Mouse (Mus musculus): ENCODE measurements around the gene Rpa2.
A peak's percentile ranks its signal among the peaks of the same experiment; 100 is the strongest.
"Not testable (repeated sequence)": the region's sequence is repeated elsewhere in the genome, so short reads cannot be mapped to it uniquely, and the experiment has no call there.

Rpa2 gene

DNA sequence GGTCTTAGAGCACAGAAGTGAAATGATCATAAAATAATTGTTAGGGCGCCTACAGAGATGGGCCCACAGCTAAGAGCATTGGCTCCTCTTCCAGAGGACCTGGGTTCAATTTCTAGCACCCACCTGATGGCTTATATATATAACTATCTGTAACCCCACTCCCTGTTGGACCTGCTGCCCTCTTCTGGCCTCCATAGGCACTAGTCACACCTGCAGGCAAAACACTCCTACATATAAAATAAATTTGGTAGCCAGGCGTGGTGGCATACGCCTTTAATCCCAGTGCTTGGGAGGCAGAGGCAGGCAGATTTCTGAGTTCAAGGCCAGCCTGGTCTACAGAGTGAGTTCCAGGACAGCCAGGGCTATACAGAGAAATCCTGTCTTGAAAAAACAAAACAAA, 5.0 kb upstream of the Rpa2 start:
- DNase-seq: not testable (repeated sequence)

DNA sequence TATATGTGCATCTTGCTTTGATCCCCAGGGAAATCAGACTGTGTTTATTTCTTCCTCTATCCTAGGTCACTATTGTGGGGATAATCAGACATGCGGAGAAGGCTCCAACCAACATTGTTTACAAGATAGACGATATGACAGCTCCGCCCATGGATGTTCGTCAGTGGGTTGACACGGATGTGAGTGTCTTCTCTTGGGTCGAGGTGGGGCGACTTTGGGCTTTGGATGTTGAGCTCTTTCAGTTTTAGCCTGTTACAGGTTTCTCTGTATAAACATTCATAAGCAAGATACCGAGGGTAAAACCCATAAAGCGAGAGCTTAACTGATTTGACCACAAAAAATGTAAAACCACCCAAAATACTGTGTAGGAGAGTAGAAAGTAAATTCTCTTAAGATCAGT, 3.6 kb downstream of the Rpa2 start:
- DNase-seq: no peak

DNA sequence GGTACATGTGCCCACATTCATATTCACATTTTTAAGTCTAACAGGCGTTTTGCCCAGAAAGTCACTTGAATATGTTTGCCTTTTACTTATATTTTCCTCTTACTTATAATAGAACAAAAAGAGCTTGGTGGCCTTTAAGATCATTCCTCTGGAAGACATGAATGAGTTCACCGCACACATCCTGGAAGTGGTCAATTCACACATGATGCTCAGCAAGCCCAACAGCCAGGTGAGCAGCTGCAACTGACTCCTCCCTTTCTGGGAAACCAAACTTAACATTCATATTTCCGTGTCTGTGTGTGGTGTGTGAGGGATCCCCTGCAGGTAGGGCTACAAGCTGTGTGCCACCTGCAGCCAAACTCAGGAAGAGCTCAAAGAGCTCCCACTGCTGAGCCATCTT, 6.8 kb downstream of the Rpa2 start:
- DNase-seq: no peak

DNA sequence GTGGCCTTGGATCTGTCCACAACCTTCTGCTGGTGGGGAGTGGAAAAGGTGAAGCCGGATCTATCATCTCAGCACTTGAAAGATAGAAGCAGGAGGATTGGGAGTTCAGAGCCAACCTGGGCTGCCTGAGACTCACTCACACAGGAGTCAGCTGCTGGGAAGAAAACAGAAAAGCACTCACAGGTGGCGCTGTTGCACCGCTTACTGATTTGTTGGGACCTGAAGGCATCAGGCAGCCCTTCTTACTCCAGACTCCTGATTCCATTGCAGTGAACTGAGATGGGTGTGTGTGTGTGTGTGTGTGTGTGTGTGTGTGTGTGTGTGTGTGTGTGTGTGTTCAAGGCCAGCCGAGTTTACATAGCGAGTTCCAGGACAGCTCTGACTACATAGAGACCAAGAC, 8.6 kb downstream of the Rpa2 start:
- DNase-seq: peak; percentile 11

DNA sequence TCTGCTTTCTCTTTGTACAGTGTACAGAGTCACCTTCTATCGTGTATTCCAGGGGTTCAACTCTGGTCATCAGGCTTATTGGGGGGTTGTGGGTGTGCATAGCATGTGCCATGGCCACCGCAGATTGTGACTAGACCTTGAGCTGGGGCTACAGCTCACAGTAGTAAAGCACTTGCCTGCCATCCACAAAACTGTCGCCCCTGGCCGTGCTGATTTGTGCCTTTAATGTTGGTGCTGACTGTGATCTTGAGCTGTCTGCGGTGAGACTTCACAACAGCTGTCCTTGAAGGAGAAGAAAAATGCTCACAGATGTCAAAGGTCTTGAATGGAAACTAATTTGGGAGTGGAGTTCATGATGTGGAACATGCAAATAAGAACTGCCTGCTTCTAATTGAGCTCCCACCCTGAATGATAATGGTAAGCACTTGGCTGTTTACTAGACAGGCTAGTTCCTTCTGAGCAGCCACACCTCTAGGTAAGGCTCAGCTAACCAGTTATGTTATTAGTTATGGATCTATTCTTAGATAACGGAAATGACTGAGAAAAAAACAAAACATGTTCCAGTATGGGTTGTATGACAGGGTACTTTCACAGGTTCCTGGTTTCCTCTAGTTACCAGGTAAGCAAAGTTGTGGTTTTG, 10.6 kb downstream of the Rpa2 start:
- DNase-seq: no peak

DNA sequence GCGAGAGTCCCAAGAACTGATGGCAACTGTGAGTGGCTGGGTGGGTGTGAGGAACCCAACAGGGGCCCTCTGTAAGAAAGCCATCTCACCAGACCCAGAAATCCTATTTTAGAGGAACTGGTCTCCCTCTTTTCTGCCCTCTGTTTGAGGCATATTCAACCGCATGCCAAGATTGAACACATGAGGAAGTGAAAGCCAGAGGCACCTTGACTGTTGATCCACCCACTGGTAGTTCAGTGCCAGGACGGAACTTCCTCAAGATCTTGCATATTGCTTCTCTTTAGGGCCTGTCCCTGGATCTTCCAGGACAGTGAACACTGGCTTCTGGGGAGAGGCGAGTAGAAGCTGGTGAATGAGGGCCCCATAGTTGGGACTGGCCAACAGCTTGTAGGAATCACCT, 12.2 kb downstream of the Rpa2 start:
- DNase-seq: no peak

DNA sequence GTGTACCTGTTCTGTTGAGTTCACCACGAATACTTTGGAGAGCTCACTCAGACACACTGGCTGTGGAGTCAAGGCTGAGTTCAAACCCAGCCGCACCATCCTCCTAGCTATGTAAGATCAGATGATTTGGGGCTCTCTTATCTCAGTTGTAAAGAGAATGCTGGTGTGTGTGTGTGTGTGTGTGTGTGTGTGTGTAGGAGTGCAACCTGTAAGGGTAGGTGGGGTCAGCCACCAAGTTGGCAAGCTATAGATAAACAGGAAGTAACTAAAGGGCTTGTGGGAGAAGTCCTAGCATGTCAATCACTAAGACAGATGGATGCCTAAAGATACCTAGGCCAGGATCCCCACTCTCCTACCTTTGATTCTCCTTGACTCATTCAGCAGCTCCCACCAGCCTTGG, 15.6 kb downstream of the Rpa2 start:
- no peak for DNase-seq

DNA sequence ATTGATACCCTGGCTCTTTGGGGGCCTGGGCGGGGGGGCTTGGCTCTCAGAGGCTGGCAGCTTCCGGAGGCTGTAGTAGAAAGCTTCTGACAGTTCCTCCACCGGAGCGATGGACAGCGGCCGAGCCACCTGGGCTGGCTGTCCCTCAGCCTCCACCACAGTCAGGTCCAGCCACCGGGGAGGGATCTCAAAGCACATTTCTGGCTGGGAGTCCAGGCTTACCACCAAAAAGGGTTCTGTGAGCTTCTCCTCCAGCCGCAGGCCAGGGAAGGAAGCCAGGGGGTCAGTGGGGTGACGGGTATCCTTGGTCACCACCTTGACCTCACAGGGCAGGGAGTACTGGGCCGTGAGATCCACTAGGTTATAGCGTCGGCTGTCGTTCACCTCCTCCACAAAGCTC, 17.1 kb downstream of the Rpa2 start:
- DNase-seq: no peak

DNA sequence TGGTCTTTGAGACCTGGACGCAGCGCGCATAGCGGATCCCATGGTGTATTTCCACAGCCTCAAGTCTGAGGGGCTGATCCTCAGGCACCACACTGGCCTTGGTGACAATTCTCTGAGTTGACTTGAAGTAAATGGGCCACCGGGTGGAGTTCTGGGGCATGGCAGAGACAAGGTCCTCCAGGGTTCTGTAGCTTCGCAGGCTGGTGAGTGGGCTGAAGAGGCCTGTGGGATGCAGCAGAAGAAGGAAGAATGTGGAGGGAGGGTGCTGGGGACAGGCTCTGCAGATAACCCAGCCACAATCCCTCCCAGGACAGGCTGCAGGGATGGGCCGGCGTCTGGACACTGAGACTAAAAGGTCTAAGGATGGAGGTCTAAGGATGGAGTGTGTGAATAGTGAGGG, 21.6 kb downstream of the Rpa2 start:
- DNase-seq: no peak

DNA sequence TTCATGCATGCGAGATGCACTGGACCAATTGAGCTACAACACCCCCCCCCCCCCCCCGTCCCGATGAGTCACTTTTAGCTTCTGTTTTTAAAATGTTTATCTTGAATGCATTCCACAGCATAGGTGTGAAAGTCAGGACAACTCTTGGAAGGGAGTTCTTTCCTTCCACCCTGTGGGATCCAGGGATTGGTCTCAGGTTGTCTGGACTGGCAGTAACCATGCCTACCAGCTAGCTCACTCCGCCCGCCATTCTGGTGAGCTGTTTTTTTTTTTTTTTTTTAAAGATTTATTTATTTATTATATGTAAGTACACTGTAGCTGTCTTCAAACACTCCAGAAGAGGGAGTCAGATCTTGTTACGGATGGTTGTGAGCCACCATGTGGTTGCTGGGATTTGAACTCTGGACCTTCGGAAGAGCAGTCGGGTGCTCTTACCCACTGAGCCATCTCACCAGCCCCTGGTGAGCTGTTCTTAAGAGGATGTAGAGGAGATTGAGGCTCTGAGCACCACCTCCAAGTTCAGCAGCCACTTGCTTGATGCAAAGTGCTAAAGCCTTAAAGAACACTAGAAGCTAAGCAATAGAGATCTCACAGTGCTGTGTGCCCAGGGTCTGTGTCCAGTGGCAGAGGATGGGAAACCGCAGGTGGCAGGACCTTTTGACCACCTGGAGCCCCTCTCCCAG, 25.3 kb downstream of the Rpa2 start:
- DNase-seq: not testable (repeated sequence)

DNA sequence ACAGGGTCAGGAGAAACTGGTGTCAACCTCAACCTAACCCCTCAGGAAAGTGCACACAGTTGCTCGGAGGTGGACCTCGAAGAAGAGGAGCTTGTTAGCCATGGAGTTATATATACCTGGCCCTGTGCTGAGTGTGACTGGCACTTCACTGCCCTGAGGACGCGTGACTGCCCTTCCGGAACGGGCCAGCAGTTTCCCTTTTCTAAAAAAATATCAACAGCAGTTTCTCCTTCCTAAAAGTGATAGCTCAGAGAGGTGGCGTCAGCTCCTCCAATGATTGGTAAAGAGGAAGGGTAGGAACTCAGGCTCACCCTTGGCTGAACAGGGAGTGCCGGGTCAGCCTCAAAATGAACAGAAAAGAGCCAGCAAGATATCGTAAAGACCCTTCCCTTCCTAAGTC, 25.9 kb downstream of the Rpa2 start:
- DNase-seq: no peak

DNA sequence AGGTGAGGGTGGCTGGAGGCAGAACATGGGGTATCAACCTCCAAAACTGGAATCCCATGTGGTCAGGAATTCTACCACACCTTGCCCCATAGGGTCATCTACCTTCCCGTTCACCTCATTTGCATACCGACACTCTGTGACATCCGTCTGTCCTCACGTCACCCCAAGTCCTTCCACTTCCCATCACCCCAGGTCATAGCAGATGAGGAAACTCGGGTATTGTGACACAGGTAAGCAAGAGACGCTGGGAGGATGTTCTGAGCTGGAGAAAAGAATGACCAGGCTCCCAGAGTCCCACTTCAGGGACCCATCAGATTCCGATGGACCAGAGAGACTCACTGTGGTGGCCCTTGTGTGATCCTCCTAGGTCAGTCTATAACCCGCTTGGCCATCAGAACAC, 26.6 kb downstream of the Rpa2 start:
- no peak for DNase-seq

DNA sequence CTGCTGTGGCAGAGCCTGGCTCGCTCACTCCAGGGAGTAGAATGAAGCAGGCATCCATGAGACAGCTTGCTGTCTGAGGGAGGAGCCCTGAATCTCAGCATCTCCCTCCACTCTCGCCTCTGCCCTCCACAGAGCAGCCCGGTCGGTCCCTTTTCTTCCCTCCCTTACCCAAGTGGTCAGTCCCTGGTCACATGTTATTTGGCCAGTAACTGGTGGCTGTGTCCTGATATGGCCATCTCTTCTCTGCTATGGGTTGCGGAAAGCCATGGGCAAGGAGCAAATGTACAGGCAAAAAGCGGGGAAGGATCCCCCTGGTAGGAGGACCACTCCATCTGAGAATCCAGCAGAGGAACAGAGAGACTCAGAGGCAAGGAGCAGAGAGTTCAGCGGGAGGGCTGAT, 27.0 kb downstream of the Rpa2 start:
- DNase-seq: no peak

DNA sequence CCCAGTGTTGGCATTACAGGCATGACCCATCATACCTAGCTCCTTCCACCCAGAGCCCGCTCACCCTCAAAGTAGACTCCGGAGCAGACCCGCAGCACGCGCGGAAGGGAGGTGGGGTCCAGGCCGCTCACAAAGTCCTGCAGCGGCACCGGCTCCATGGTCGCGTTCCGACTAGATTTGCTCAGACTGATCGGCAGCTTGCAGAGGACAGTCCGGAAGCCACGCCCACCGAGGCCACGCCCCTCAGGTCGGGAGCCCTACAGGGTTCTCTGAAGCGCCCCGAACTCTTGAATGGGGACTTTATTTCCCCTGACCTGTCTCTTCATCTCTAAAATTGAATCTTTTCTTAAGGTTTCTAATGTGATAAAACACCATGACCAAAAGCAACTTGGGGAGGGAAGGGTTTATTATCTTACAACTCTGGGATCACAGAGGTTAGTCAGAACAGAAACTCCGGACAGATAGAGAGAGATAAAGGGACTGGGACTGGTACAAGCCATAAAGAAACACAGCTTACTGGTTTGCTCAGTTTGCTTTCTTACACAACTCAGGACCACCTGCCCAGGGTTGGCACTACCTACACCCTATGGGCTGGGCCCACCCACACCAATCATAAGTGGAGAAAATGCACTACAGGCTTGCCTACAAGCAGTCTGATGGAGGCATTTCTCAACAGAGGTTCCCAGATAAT, 28.2 kb downstream of the Rpa2 start, which contains the start of gene Themis2:
Gene Themis2 (minus strand): TSS at position 192 of the 691 bp plus-strand sequence.
- peak; percentile 3 for DNase-seq

DNA sequence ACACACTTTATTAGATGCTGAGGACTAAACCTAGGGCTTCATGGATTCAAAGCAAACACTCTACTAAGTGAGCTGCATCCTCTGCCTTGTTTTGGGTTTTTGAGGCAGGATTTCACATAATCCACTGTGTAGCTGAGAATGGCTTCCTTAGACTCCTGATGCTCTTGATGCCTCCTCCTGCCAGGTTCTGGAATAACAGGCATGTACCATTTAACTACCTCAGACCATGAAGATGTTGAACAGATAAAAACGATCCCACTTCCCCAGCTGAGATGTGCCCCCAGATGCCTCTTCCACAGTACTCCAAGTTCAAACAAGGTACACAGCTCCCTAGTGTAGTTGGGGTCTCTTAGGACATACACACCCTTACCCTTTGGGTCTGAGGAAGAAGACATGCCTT, 29.3 kb downstream of the Rpa2 start:
- no peak for DNase-seq

DNA sequence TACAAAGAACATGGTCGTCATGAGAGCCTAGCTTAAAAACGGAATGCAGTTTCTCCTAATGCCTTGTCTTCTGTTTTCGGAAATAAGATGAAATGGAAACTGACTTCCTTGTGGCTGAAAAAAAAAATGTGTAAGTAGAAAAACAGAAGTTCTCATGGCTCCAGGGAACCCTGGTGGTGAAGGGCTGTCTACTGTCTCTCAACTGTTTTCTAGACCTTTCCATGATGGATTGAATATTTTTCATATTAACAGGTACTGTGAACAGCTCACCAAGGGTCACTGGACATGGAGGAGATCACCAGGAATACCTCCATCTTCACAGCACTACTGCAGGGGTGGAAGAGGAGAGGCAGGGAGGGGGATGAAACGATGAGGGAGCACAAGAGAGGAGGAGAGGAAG, 29.9 kb downstream of the Rpa2 start:
- DNase-seq: no peak

DNA sequence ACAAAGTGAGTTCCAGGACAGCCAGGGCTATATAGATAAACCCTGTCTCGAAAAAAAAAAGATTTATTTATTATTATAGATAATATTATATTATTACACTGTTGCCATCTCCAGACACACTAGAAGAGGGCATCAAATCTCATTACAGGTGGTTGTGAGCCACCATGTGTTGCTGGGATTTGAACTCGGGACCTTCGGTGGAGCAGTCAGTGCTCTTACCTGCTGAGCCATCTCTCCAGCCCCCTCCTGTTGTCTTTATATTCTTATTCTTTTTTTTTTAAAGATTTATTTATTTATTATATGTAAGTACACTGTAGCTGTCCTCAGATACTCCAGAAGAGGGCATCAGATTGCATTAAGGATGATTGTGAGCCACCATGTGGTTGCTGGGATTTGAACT, 30.5 kb downstream of the Rpa2 start:
- DNase-seq: not testable (repeated sequence)

DNA sequence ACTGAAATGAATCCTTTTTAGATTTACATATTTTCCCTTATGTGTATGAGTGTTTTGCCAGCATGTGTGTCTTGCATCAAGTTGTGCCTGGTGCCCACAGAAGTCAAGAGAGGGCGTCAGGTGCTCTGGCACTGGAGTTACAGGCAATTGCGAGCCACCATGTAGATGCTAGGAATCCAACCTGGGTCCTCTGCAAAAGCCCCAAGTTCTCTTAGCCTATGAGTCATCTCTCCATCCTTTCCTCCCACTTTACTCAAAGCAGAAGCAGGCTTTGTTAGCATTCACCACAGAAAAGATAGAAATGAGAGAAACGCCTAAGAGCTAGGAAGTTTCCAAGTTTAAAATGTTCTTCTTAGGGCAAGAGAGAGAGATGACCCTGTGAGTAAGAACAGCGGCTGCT, 31.7 kb downstream of the Rpa2 start:
- DNase-seq: no peak

DNA sequence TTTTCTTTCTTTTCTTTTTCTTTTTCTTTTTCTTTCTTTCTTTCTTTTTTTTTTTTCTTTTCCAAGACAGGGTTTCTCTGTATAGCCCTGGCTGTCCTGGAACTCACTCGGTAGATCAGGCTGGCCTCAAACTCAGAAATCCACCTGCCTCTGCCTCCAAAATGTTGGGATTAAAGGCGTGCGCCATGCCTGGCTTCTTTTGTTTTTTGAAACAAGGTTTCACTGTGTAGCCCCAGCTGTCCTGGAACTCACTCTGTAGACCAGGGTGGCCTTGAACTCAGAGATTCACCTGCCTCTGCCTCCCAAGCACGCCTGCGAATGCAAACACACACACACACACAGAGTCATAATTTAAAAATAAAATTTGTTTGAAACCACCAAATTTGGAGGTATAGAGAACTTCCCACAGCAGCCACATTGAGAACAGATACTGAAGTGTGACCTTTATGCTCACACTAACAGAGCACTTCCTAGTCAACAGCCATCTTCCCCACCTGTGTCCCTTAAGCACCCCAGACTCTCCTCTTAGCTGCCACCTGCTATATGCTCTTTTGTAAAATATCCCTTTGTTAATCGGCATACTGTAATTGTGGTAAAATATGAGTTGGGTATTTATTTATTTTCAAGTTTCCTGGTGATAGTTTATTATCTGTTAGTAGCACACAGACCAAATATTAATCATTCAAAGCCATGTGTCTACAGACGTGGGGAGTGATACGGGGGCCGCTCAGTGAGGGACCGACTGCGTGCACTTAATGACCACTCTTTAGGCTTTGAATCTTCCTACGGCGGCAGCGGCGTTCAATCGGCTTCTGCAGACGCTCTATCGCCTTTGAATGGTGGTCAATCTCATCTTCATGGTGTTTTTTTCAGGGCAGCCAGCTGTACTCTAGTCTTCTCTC, 33.3 kb downstream of the Rpa2 start:
- DNase-seq: no peak

DNA sequence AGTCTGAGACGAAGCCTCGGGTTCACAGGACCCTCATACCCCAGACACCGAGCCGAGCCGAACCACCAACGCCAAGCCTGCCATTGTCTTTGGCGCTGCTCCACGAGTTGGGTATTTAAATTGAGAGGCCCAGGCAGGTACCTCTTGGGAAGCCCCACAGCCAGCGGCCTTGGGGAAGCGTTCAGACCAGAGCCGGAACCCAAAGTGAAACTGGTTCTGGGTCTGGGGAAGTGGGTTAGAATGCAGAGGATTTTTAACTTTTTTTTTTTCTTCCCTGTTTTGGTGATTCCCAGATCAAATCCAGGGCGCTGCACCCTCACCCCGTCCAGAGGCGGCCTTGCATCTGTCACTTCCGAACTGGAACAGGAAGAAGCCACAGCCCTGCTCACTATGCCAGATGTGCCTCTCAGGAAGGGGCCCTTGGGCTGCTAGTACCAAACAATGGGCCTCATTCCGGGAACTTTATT, 34.1 kb downstream of the Rpa2 start:
- no peak for DNase-seq

DNA sequence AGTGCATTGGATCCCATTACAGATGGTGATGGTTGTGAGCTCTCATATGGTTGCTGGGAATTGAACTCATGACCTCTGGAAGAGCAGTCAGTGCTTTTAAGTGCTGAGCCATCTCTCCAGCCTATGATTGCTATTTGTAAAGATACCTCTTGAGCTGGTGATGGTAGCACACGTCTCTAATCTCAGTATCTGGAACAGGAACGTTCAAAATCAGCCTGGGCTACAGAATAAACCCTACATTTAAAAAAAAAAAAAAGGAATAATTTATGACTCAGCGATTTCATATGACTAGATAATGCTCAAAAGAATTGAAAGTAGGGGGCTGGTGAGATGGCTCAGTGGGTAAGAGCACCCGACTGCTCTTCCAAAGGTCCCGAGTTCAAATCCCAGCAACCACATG, 35.1 kb downstream of the Rpa2 start:
- DNase-seq: no peak

DNA sequence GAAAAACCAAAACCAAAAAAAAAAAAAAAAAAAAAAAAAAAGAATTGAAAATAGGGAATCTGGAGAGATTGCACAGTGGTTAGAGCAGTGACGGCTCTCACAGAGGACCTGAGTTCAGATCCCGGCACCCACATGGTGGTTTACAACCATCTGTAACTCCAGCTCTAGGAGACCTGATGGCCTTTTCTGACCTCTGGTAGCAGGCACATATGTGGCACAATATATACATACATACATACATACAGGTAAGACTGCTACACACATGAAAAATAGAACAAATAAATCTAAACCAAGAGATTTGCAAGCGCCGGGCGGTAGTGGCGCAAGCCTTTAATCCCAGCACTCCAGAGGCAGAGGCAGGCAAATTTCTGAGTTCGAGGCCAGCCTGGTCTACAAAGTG, 35.7 kb downstream of the Rpa2 start:
- no peak for DNase-seq

DNA sequence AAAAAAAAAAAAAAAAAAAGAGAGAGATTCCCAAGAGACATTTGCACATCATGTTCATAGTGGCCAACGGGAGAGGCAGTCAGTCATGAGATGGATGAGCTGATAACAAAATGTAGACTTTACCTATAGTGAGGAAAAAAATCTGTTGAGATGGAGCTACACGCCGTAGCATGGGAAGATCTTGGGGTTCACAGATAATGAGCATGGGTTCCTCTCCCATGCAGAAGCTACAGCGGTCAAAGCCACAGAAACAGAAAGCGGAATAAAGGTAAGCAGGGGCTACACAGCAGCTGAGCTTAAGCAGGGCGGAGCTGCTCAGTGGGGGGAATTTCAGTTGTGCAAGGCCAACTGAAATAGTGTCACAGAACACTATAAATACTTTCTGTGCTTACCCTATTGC, 36.2 kb downstream of the Rpa2 start:
- DNase-seq: no peak

Measured in cerebellum, adult 11 months (tissue).